Mouse (Mus musculus): ENCODE measurements around the gene Susd3.

The Susd3 gene

DNA sequence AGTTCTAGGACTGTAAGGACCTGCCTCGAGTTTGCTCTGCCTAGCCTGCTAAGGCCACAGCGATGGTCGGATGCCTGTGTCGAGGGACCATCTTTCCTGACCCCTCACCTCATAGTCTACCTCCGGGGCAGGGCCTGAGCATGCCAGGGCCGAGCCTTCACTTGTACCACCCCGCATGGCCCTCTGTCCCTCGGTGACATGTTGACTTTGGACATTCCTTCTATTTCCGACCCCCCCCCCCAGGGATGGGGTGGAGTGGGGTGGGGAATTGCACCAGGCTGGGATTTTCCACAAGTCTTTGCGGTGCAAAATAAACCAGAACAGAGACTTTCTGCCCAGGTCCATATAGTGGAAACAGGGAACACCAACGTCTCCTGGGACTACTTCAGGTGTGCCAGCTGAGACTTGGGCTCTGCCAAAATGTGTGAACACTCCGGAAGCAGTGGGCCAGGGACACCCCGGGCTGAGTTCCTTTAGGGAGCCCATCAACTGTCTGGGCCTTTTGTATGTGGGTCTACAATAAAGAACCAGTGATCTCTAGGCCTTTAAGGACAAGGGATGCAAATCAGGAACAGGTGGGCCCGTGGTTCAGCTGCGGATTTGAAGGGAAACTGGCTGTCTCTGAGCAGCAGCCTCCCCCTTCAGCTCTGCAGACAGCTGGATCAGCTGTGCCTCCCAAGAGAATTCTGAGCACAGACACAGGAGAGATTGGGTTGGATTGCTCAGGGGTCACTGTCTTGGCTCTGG, 60.1 kb downstream of the Susd3 start:
- DNase-seq (ENCODE audit: low read depth in 2 of 2, low spot score in 2 of 2), result no peak

DNA sequence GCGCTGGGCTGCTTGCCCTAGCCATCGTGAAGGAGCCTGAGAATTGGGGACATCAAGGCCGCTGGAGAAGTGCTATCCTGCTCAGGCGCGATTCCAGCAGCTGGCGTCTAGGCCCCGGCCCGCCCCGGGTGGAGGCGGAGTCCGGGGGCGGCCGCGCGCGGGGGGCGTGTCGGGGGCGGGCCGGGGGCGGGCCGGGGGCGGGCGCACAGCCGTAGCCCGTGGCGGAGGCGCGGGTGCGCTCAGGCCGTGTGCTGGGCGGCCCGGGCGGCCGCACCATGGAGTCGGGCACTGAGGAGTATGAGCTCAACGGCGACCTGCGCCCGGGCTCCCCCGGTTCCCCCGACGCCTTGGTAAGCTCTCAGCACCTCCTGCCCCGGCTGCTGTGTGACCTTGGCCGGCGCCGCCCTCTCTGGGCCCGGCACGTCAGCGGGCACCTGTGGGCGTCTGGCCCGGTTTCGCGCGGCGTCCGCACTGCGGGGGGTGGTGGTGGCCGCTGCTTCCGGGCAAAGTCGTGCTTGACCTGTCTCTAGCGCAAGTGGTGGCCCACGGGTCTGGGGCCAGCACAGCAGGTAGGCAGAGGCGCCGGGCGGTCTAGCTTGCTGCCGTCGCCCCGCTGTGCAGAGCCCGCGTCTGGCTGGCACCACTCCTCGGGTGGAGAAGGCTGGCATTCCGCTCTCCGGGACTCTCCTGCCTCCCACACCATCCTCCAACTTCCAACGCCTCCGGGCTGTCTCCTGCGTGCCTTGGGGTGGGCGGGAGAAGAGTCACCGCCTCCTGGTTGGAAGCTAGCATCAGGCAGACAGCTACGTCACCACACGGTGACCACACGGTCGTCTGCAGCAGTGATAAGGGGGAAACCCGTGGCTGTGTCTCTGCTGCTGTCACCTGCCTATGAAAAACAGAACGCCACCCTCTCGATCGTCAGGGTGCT, 61.0 kb downstream of the Susd3 start, which contains the start of gene Ninj1:
TSS of gene Ninj1 (plus strand) at position 198 of the 931 bp plus-strand sequence.
- DNase-seq (ENCODE audit: low read depth in 2 of 2, low spot score in 2 of 2), result peak; percentile 82 to 84

DNA sequence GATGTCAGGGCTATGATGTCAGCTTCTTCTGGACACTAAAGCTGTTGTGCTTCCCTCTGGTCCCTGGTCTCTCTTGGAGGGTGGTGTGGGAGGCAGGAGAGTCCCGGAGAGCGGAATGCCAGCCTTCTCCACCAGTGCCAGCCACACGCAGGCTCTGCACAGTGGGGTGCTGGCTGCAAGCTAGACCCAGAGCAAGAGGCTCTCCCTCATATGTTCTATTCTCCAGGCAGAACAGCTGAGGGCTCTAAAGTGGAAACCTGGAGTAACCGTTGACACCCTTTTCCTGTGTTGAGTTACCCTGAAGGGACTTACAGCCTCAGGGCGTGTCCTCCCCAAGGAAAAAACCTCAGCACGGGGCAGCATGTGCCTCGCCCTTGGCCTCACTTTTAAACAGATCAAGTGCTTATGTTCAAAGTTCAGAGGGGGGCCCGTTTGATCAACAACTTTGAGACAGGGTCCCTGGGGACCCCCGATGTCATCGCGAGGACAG, 61.7 kb downstream of the Susd3 start:
- DNase-seq (ENCODE audit: low read depth in 2 of 2, low spot score in 2 of 2), result no peak

DNA sequence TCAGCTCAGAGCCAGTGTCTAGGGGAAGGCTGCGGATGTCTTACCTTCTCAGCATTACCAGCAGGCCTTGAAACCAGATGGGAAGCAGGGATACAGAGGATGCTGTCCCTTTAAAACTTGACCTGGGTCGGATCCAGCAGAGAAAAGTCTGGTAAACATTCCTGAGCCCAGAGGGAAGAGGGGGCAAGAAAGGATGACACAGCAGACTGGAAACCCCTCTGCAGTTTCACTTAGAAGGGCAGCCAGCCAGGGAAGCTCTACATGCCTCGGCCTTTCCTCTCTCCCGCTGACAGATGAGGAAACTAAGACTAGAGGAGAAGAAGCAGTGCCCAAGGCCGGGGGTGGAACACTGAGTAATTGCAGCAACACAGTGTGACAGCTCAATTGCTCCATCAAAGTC, 64.9 kb downstream of the Susd3 start:
- DNase-seq (ENCODE audit: low read depth in 2 of 2, low spot score in 2 of 2), result no peak

DNA sequence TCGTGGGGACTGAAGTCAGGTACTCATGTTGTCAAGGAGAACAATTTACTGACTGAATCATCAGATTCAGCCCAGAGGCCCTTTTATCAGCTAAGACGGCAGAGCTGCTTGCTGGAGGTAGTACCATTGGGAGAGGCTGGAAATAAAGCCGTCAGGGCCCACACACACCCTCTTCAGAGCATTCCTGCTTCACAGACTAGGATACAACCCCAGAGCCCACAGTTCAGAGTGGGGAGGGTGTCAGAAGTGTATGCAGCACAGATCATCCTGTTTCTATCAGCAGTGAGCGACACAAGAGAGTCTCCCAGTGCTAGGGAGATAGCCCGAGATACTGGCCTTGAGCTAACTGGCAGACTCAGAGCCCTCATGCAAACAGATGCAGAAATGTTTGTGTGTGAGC, 65.3 kb downstream of the Susd3 start:
- DNase-seq (ENCODE audit: low read depth in 2 of 2, low spot score in 2 of 2), result no peak

DNA sequence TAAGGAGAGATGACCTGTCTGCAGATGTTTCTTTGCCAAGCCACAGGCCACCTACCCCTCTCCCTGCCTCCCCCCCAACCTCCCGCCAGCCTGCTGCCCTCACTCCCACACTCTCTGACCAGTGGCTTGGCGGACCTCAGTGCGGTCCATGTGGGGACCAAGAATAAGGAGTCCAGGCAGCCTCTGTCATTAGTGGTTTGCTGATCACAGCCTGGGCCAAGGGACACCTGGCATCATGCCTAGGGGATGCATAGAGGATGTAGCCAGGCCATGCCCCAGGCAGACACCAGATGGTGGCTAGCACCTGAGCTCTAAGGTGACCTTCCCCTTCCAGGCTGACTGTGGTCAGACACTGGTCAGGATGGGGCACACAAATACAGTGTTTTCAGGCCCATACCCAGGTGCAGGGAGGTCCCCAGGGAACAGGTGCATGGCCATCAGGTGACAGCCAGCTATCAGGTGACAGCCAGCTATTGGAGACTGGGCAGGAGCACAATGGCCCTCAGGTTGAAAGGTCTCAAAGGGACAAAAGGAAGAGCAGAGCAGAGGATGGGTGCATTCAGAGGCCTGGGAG, 67.0 kb downstream of the Susd3 start:
- no peak for DNase-seq (ENCODE audit: low read depth in 2 of 2, low spot score in 2 of 2)

DNA sequence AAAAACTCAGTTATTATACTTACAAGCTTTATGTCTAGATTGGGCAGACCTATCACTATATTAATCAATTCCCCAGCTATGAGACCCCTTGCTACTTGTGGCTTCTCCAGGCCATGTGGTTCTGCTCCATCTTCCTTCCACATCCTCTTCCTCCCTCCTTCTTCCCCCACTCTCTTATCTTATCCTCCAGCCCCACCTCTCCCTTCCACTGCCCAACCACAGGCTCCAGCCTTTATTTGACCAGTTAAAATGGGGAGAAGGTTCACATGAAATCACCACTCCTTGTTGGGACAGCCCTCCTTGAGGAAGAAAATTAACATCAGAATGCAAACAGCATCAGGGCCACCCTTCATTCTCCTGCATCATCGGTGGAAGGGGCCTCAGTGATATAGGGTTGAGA, 67.8 kb downstream of the Susd3 start:
- DNase-seq (ENCODE audit: low read depth in 2 of 2, low spot score in 2 of 2), result no peak

All from CD8-positive naive resting alpha-beta T cell, adult 2 months (primary cell).